Mouse (Mus musculus): ENCODE data around the gene Bcl2.

Gene Bcl2

GRCm38 (mm10) chr1:106714530-106714981, 482 bp upstream of the Bcl2 start:
- DNase-seq (ENCODE audit: low read depth, low spot score), result no peak

DNA sequence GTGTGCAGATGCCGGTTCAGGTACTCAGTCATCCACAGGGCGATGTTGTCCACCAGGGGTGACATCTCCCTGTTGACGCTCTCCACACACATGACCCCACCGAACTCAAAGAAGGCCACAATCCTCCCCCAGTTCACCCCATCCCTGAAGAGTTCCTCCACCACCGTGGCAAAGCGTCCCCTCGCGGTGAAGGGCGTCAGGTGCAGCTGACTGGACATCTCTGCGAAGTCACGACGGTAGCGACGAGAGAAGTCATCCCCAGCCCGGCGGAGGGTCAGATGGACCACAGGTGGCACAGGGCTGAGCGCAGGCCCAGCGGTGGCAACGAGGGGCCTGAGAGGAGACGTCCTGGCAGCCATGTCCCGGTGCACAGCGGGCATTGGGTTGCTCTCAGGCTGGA, 1.7 kb downstream of the Bcl2 start:
- DNase-seq (ENCODE audit: low read depth, low spot score), result no peak

- no peak for DNase-seq (ENCODE audit: low read depth, low spot score)
Observed at GRCm38 (mm10) chr1:106711356-106712125, 2.5 kb downstream of the Bcl2 start.

GRCm38 (mm10) chr1:106710202-106710601, 3.9 kb downstream of the Bcl2 start:
- no peak for DNase-seq (ENCODE audit: low read depth, low spot score)

DNA sequence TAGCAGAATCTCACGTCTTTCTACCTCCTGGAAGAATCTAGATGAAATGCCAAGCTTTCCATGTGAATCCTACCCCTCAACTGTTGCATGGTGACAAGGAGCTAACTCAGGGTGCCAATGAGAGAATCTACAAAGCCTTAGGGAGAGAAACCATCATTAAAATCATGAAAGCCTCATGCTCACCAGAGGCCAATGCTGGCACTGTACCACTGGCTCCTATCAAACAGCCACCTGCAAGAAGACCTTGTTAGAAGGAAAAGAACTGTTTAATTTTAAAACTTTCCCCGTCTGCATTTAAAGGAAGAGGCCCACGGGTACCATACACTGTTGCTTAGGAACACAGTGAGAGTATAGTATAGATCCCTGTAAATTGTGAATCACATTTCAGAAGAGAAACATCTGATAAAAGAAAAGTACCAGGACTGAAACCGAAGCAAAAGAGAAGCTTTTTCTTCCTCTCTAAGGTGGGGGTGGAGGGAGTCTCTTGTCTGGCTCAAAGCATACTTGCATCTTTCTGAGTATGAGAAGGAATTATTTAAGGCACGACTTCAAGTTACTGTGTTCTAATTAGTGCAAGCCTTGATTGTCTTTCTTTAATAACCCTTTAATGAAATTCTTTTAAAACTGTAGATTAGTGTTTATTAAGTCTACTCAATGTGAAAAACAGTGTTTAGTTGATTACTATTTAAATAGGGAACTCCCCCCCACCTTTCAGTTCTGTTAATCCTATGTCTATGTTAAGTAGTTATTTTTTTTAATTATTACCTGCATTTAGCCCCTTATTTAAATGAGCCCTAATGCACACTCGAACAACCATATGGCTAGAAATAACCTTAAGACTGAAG, 6.8 kb downstream of the Bcl2 start:
- DNase-seq (ENCODE audit: low read depth, low spot score), result no peak

DNA sequence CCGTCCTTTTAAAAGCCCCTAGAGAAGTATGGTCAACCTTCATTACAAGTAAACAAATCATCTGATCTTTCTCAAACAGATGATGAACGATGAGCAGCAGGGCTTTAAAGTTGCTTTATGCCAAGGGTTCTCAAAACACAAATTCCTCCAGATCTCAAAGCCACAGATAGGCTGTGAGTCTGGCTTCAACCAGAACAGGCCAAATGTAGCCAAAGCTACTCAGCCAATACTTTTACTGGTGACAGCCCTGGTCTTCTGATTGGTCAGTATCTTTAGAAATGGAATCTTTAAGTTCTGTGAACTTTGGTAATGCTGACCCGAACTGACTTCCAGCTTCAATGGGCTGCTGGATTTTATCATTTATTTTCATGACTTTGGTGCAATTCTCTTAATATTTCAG, 10.9 kb downstream of the Bcl2 start:
- DNase-seq (ENCODE audit: low read depth, low spot score), result no peak

DNA sequence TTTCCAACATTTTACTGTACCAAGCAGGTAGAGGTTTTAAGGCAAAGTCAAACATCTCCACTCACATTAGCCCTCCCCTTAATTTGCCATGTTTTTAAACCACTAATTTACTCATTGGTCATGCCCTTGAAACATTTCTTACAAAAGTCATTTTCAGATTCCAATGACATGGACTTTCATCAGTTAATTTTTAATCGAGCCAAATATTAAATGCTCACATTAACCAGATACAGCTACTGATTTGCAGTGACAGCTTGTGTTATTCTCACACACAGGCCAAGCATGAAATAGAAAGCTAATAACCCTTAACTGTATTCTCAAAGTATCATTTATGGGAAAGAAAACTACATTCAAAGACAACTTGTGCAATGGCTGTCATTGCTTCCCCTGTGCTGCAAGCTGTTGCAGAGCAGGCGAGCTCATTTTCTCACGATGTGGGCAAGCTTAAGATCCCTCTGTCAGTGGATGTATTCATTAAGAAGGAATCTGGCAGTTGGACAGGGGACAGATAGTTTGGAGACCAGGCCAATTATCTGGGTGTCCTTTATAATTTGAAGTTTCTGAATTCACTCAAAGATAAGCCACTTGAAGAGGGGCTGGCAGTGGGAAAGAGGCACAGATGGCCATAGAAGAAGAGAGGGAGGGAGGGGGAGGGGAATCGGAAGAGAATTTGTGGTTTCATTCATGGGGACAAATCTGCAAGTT, 11.5 kb downstream of the Bcl2 start:
- no peak for DNase-seq (ENCODE audit: low read depth, low spot score)

DNA sequence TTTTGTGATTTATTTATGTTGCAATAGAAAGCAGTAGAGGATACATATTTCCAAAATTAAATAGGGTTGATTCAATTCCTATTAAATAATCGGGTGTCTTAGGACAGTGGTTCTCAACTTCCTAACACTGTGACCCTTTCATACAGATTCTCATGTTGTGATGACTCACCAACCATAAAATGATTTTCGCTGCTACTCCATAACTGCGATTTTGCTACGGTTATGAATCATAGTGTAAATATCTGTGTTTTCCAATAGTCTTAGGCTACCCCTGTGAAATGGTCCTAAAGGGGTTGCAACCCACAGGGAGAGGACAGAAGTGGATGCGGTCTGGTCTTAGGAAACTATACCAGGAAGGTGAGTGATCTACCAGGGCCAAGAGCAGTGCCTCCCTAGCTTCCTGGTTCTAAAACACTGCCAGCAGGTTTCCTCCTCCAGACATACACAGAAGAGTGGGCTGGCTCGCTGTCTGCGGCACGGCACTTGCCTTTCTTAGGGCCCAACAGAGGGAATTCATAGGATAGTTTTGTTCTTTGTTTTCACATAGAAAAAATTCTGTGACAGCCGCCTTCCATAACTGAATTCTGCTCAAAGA, 13.5 kb downstream of the Bcl2 start:
- DNase-seq (ENCODE audit: low read depth, low spot score), result no peak

- DNase-seq (ENCODE audit: low read depth, low spot score), result no peak
Observed at GRCm38 (mm10) chr1:106696472-106696871, 17.6 kb downstream of the Bcl2 start.

DNA sequence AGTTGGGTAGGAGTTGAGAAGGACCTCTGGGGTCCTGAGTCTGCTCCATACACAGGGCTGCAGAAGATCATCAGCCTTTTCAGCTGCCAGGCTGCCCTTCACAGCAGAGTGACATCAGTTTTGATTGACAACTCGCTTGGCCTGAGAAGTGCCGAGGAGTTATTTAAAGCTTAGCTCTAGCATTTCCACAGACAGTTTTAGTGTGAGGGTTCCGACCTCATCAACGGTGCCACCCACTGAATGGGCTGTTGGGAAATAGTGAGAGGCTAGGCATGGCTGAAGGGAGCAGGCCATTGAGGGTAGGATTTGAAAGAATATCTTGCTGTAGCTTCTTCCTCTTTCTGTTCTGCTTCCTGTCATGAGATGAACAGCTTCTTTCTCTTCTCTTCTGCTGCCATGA, 18.4 kb downstream of the Bcl2 start:
- DNase-seq (ENCODE audit: low read depth, low spot score), result no peak

GRCm38 (mm10) chr1:106694316-106694715, 19.8 kb downstream of the Bcl2 start:
- no peak for DNase-seq (ENCODE audit: low read depth, low spot score)

GRCm38 (mm10) chr1:106692599-106692998, 21.5 kb downstream of the Bcl2 start:
- no peak for DNase-seq (ENCODE audit: low read depth, low spot score)

DNA sequence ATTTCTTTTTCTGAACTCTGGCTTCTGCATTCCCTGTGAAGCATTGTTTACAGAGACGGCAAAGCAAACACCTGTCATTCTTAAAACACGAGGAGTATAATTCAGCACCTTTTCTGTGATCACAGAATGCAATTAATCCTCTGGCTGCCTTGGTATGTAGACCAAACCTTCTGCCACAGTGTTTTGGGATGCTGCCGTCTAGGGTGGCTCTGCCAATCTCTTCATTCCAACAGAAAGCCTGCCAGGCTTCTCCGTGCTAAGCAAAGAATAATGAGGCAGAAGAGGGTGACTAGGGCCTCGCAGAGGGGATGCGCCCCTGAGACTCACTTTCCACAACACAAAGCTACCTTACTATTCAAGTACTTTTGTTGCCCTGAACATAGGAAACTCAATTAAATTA, 23.2 kb downstream of the Bcl2 start:
- no peak for DNase-seq (ENCODE audit: low read depth, low spot score)

GRCm38 (mm10) chr1:106688161-106688516, 25.9 kb downstream of the Bcl2 start:
- DNase-seq (ENCODE audit: low read depth, low spot score), result no peak

DNA sequence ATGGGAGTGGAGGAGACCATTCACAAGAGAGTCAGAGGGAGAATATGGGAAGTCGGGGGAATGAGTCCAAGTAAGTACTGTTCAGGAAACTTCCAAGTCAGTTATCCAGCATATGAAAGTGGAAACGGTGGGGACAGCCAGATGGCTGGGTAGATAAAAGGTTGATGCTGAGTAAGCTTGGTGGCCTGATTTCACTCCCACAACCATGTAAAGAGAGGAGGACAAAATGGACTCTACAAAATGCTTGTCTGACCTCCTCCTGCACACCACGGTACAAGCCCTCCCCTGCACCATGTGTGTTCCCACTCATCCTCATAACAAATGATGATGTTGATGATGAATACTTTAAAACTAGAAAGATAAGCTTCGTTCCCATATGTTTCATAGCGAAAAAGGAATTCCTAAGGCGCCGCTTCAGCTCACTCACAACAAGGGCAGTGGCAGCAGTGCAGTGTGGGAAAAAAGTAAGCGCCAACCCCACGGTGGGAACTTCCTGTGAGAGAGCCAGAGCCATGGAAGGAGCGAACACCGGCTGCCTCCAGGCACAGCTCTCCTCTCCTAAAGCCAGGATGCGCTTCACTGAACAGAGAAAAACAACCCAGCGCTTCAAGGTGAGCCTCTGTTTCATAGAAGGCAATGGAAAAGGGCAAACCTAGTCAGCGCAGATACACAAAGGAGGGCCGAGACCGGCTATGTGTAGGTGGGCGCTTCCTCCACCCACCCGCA, 26.5 kb downstream of the Bcl2 start:
- DNase-seq (ENCODE audit: low read depth, low spot score), result no peak

DNA sequence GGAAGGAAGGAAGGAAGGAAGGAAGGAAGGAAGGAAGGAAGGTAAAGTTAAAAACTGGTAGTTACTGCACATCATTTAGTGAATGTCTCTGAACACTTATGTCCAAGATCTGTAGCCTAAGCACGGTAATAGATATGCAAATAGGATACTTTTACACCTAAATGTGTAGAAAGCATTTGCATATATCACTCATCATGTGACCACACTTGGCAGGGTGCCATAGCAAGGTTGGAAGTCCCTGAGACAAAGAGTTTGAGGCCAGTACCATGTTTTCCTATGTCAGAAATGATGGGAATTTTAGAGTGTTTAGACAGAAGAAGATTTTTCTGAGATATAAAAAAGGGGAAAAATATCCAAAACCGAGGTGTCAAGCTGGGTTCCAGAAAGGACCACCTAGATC, 28.4 kb downstream of the Bcl2 start:
- DNase-seq (ENCODE audit: low read depth, low spot score), result no peak

DNA sequence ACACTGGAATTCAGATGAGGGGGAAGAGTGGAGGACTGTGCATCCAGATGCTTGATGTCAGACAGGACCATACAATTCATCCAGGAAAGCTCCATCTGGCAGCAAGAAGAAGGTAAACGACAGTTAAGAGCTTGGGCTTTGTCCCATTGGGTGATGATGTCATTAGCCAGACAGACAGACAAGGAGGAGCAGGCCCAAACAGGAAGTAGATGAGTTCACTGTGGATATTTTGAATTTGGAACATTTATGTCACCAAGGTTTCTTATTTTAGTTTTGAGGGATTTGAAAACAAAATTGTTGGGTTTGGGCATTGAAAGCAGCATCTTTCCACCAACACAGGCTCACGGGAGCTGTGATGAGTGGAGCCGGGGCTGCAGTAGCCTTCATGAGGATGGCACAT, 29.5 kb downstream of the Bcl2 start:
- DNase-seq (ENCODE audit: low read depth, low spot score), result no peak

GRCm38 (mm10) chr1:106682829-106683228, 31.2 kb downstream of the Bcl2 start:
- DNase-seq (ENCODE audit: low read depth, low spot score), result no peak

DNA sequence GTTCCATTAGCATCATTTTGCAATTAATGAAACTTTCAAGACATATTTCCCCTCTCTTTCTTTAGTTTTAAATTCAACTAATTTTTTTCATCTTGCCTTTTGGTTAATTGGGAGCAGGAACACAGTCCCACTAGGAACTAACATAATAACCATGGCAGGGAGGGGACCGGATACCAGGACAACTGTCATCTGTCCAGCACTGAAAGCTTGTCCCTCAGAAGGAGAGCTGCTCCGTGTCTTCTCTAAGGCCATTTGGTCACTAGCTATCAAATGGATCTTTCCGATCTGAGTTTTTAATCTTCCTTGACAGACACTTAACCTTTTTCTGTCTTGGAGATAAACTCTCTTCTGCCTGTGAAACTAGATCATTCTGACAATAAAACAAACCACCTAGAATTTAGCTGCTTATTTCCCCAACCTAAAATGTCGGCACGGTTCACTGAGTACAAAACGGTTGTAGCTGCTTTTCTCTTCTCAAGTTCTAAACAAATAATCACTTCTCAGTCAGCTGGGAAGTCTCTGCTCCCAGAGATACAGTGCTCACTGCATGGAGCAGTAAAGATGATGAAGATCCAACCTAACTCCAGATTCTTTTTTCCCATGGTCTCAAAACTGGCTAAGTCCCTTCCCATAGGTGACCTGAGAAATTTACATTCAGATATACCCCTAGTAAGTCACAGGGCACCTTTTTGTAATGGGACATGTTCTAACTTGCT, 34.1 kb downstream of the Bcl2 start:
- DNase-seq (ENCODE audit: low read depth, low spot score), result no peak

DNA sequence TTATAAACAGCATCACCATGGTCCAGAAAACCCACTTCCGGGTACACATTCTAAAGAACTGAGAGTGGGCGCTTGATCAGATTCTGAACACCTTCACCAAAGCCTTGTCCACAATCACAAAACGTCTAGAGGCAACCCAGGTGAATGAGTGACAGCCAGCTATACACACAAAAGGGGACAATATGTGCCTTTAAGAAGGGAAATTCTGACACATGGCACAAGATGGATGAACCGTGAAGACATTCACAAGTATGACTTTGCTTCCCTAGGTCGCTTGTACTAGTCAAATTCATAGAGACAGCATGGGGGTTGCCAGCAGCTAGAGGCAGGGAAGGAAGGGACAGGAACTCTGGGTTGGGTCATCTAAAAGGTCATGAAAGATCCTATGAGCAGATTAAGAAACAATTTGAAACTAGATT, 36.0 kb downstream of the Bcl2 start:
- DNase-seq (ENCODE audit: low read depth, low spot score), result no peak
